Comparison of ENCODE assay signal across 8 mouse cellular contexts in the genomic region with DNA sequence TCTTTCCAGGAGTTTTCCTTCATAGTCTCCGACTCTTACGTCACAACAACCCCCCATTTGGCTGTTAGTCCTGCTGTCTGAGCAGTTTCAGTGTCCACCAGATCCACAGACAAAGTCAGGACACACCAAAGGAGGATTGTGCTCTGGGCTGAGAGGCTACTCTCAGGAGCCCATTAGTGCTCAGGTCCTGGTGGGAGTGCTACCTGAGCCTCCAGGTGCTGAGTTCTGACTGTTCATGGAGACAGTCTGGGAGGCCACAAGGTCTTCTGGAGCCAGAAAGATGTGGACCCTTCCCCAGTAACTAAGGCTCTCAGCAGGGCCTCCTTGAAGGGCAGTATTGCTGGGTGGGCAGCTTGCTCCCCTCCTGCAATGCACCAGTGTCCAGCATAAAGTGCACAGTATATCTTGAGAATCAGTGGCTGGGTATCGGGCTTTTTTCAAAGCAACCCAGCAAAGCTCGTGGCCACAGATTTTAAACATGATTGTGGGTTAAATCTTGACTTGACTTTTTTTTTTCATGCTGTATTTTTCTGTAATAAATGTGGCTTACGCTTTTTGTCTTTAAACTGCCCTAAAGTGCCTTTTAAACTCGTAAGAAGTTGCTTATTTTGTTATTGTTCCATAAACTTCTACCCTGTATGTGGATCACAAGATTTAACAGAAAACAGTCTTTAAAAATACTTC. TPM values are rescaled to one million over a fixed set of nuclear protein-coding genes. Genes with fewer than 3 reads are reported as not detected.
DNase-seq lines count a peak whose midpoint lies in the region; ATAC-seq lines count a peak whose summit lies in the region.

No protein-coding gene starts in this region.

- no peak overlapping the region for H3K4me2 ChIP-seq in hindbrain, embryonic 11.5 days (replicated peaks; ENCODE audit: low read depth, low read length)
- H3K4me2 ChIP-seq in limb, embryonic 15.5 days, result no peak overlapping the region

- no peaks in the 10 kb centered on the region for H3K27me3 ChIP-seq in hindbrain, embryonic 10.5 days (ENCODE audit: insufficient read depth, poor library complexity, severe bottlenecking)
- H3K27me3 ChIP-seq in hindbrain, embryonic 11.5 days (ENCODE audit: control insufficient read depth, insufficient read depth, low read length), result no peaks in the 10 kb centered on the region
- no peaks in the 10 kb centered on the region for H3K27me3 ChIP-seq in embryonic facial prominence, embryonic 10.5 days (replicated peaks; ENCODE audit: low read depth, poor library complexity, severe bottlenecking)
- peaks cover 7% of the 10 kb centered on the region; the same call in 1 of the 2 replicates for H3K27me3 ChIP-seq in limb, embryonic 15.5 days

- H3K27ac ChIP-seq in hindbrain, embryonic 10.5 days, result peak overlapping the region; percentile 85
- no peak overlapping the region for H3K27ac ChIP-seq in hindbrain, embryonic 11.5 days (ENCODE audit: low read depth, low read length)
- H3K27ac ChIP-seq in embryonic facial prominence, embryonic 10.5 days (replicated peaks), result peak overlapping the region; percentile 90
- peak overlapping the region; percentile 73 for H3K27ac ChIP-seq in limb, embryonic 15.5 days

- no peak overlapping the region for H3K4me3 ChIP-seq in hindbrain, embryonic 10.5 days
- H3K4me3 ChIP-seq in hindbrain, embryonic 11.5 days (ENCODE audit: low read depth, low read length), result no peak overlapping the region
- 0 out of 2 replicates have a peak overlapping the region, but pooled peaks have one; percentile 16 for H3K4me3 ChIP-seq in embryonic facial prominence, embryonic 10.5 days
- no peak overlapping the region for H3K4me3 ChIP-seq in limb, embryonic 15.5 days

- H3K9me3 ChIP-seq in hindbrain, embryonic 10.5 days, result no peaks in the 10 kb centered on the region
- no peaks in the 10 kb centered on the region for H3K9me3 ChIP-seq in hindbrain, embryonic 11.5 days (ENCODE audit: control insufficient read depth, low read length)
- no peaks in the 10 kb centered on the region for H3K9me3 ChIP-seq in embryonic facial prominence, embryonic 10.5 days
- no peaks in the 10 kb centered on the region for H3K9me3 ChIP-seq in limb, embryonic 15.5 days

- DNase-seq in hindbrain, embryonic 10.5 days (ENCODE audit: low spot score), result no peak
- DNase-seq in hindbrain, embryonic 11.5 days (ENCODE audit: low spot score), result no peak
- DNase-seq in embryonic facial prominence, embryonic 10.5 days (ENCODE audit: low spot score), result no peak
- no peak for DNase-seq in urinary bladder, postnatal 4 days (ENCODE audit: low spot score in 2 of 2)
- no peak for DNase-seq in adrenal gland, postnatal 14 days
- no peak for DNase-seq in spleen, adult 18-20 months

- ATAC-seq in hindbrain, embryonic 11.5 days (ENCODE audit: low FRiP score), result no peak
- peak; percentile 31 for ATAC-seq in CD4-positive, CD25-positive, alpha-beta regulatory T cell, adult 4 months
- ATAC-seq in limb, embryonic 15.5 days (ENCODE audit: insufficient number of reproducible peaks, low FRiP score, low TSS enrichment, low read depth), result no peak

- 78% methylated on average over 6 of the region's 6 CpGs for WGBS in hindbrain, embryonic 10.5 days
- WGBS in hindbrain, embryonic 11.5 days, result 75% methylated on average over 6 of the region's 6 CpGs
- WGBS in embryonic facial prominence, embryonic 10.5 days, result 68% methylated on average over 6 of the region's 6 CpGs
- WGBS in limb, embryonic 15.5 days, result 30% methylated on average over 6 of the region's 6 CpGs

- H3K36me3 ChIP-seq in hindbrain, embryonic 10.5 days, result no peaks in the 10 kb centered on the region
- no peaks in the 10 kb centered on the region for H3K36me3 ChIP-seq in hindbrain, embryonic 11.5 days (ENCODE audit: control insufficient read depth, insufficient read depth, low read length)
- no peaks in the 10 kb centered on the region for H3K36me3 ChIP-seq in embryonic facial prominence, embryonic 10.5 days (replicated peaks)
- H3K36me3 ChIP-seq in limb, embryonic 15.5 days, result no peaks in the 10 kb centered on the region

- H3K9ac ChIP-seq in hindbrain, embryonic 11.5 days (ENCODE audit: low read depth, low read length), result no peak overlapping the region
- no peak overlapping the region for H3K9ac ChIP-seq in limb, embryonic 15.5 days

- peaks cover 62% of the 10 kb centered on the region for H3K4me1 ChIP-seq in hindbrain, embryonic 10.5 days (replicated peaks)
- H3K4me1 ChIP-seq in hindbrain, embryonic 11.5 days (replicated peaks; ENCODE audit: control insufficient read depth, insufficient read depth, low read length), result 0 out of 2 replicates have a peak, but pooled peaks cover 6% of the 10 kb centered on the region
- peaks cover 73% of the 10 kb centered on the region for H3K4me1 ChIP-seq in embryonic facial prominence, embryonic 10.5 days
- peaks cover 47% of the 10 kb centered on the region for H3K4me1 ChIP-seq in limb, embryonic 15.5 days

RNA-seq across cellular contexts. Expression of a gene that starts 25.5 kb away (rescaled TPM):
- 10.6 and 13.3 TPM in 2 replicates for polyA plus RNA-seq in hindbrain, embryonic 10.5 days (2016; fragmentation: Nextera tagmentation; extraction: Ambion mirVana)
- polyA plus RNA-seq in hindbrain, embryonic 11.5 days (2014; fragmentation: Nextera tagmentation; extraction: Ambion mirVana), result 10.4 and 13.8 TPM in 2 replicates
- 10 to 100 TPM in 1 of 2 experiments, 1 to 10 TPM in 1; 9.2 to 11.7 TPM for polyA plus RNA-seq in CD4-positive, CD25-positive, alpha-beta regulatory T cell, adult 4 months (2017; shearing (Covaris generic))
- 11.6 TPM in 2 replicates for polyA plus RNA-seq in embryonic facial prominence, embryonic 10.5 days (2016; fragmentation: Nextera tagmentation; extraction: Ambion mirVana)
- 19.3 and 19.7 TPM in 2 replicates for polyA plus RNA-seq in limb, embryonic 15.5 days (2015; fragmentation: Nextera tagmentation; extraction: Ambion mirVana)
- total RNA-seq in adrenal gland, postnatal 14 days (2021), result 50.4 and 53.1 TPM in 2 replicates
